In the genomic region with DNA sequence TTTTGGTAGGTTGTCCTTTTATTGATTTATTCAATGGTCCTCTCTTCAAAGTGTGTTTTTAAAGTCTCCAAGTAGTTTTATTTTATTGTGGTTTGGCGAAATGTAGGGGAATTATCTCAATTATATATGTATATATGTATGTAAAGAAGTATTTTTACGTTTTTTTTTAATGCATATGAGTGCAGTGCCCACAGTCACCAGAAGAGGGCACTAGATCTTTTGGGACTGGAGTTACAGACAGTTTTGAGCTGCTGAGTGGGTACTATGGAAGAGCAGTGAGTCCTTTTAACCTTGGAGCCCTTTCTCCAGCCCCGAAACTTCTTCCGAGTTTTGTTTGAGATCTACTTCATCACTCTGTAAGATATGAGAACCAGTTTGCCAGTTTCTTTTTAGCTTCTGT, we compare ENCODE assay signal across 12 mouse cellular contexts. TPM values are rescaled to one million over a fixed set of nuclear protein-coding genes. Genes with fewer than 3 reads are reported as not detected.
DNase-seq lines count a peak whose midpoint lies in the region; ATAC-seq and TF ChIP-seq lines count a peak whose summit lies in the region.
"Had no signal": no experiment of that assay in that cellular context is flagged by ENCODE, and none has a peak within 500 bp of the region (broad histone marks: within the 10 kb centered on the region; RNA-seq: fewer than 3 reads in every experiment).

No protein-coding gene starts in this region.

- no peaks in the 10 kb centered on the region for H3K36me3 ChIP-seq in heart, postnatal 0 days (replicated peaks; ENCODE audit: control insufficient read depth, insufficient read depth, low read length)
- no peaks in the 10 kb centered on the region for H3K36me3 ChIP-seq in ES-E14 (ENCODE audit: control insufficient read depth, insufficient read depth, low read length, poor library complexity, severe bottlenecking)
- H3K36me3 ChIP-seq in liver, embryonic 12.5 days = no peaks in the 10 kb centered on the region
- H3K36me3 ChIP-seq: liver, embryonic 15.5 days had no signal

- H3K27me3 ChIP-seq in heart, postnatal 0 days (ENCODE audit: control insufficient read depth, insufficient read depth, low read length) = no peaks in the 10 kb centered on the region
- H3K27me3 ChIP-seq in liver, embryonic 12.5 days (replicated peaks) = no peaks in the 10 kb centered on the region
- H3K27me3 ChIP-seq: liver, embryonic 15.5 days had no signal

- no peak overlapping the region for H3K4me3 ChIP-seq in heart, postnatal 0 days (ENCODE audit: low read depth, low read length)
- no peak overlapping the region for H3K4me3 ChIP-seq in lung, adult 2 months (replicated peaks; ENCODE audit: extremely low read depth, low read depth, low read length)
- no peak overlapping the region for H3K4me3 ChIP-seq in ES-E14 (ENCODE audit: insufficient read depth in 1 of 2, low read depth in 1 of 2, low read length in 2 of 2, poor library complexity in 1 of 2, severe bottlenecking in 1 of 2)
- H3K4me3 ChIP-seq in liver, embryonic 12.5 days = no peak overlapping the region
- H3K4me3 ChIP-seq: liver, embryonic 15.5 days had no signal

- H3K9me3 ChIP-seq in heart, postnatal 0 days (replicated peaks; ENCODE audit: control insufficient read depth, low read length) = no peaks in the 10 kb centered on the region
- no peaks in the 10 kb centered on the region for H3K9me3 ChIP-seq in ES-E14 (ENCODE audit: control insufficient read depth, insufficient read depth, low read depth, low read length)
- no peaks in the 10 kb centered on the region for H3K9me3 ChIP-seq in liver, embryonic 12.5 days (replicated peaks)
- H3K9me3 ChIP-seq: liver, embryonic 15.5 days had no signal

- no peak for ATAC-seq in heart, postnatal 0 days (ENCODE audit: insufficient read depth, low read depth)
- no peak for ATAC-seq in inflammation-experienced regulatory T-cells, adult 6 months
- no peak for ATAC-seq in liver, embryonic 12.5 days

- H3K9ac ChIP-seq in heart, postnatal 0 days (replicated peaks; ENCODE audit: low read depth, low read length) = no peak overlapping the region
- H3K9ac ChIP-seq in ES-E14 (ENCODE audit: insufficient read depth, low read depth, low read length, poor library complexity, severe bottlenecking) = no peak overlapping the region
- H3K9ac ChIP-seq in liver, embryonic 12.5 days = no peak overlapping the region
- H3K9ac ChIP-seq: liver, embryonic 15.5 days had no signal

- 39% methylated on average over 4 of the region's 4 CpGs for WGBS in heart, postnatal 0 days
- 47% methylated on average over 4 of the region's 4 CpGs for WGBS in lung, adult 2 months
- 30% methylated on average over 4 of the region's 4 CpGs for WGBS in liver, embryonic 12.5 days (ENCODE audit: insufficient replicate concordance)

- no peak for DNase-seq in heart, postnatal 0 days (ENCODE audit: low spot score)
- DNase-seq in heart, adult 8-10 months (ENCODE audit: low spot score) = no peak
- DNase-seq in lung, adult 2 months = peak; percentile 2
- no peak for DNase-seq in lung, postnatal 4 days
- peak; percentile 11 for DNase-seq in ES-E14 (ENCODE audit: low read depth, low spot score)
- peak; percentile 6 to 12 for DNase-seq in kidney, postnatal 4 days
- DNase-seq: right cerebral cortex, adult 18-20 months; thymus, adult 18-20 months had no signal

- no peak for TF ChIP-seq POLR2A in lung, adult 2 months (IDR thresholded peaks at IDR 0.05; ENCODE audit: borderline replicate concordance, extremely low read depth, low read depth, low read length)

- H3K4me2 ChIP-seq in heart, postnatal 0 days (ENCODE audit: low read depth, low read length) = no peak overlapping the region
- no peak overlapping the region for H3K4me2 ChIP-seq in liver, embryonic 12.5 days
- H3K4me2 ChIP-seq: liver, embryonic 15.5 days had no signal

- in situ Hi-C loops in ES-E14 (cut with MboI; ENCODE audit: low sequenced_read_pairs in 2 of 2, unreplicated experiment in 2 of 2) = no loop called here

- no peak overlapping the region for H3K27ac ChIP-seq in heart, postnatal 0 days (ENCODE audit: low read depth)
- no peak overlapping the region for H3K27ac ChIP-seq in ES-E14 (ENCODE audit: insufficient read depth, low read depth, low read length, poor library complexity, severe bottlenecking)
- no peak overlapping the region for H3K27ac ChIP-seq in liver, embryonic 12.5 days
- H3K27ac ChIP-seq: liver, embryonic 15.5 days had no signal

- no peak for TF ChIP-seq EP300 in heart, postnatal 0 days (IDR thresholded peaks at IDR 0.05; ENCODE audit: low read depth)

- peak; percentile 35; the same call in 1 of the 2 replicates for TF ChIP-seq CTCF in heart, postnatal 0 days (IDR thresholded peaks at IDR 0.05; ENCODE audit: low read depth)
- no peak for TF ChIP-seq CTCF in lung, adult 2 months (IDR thresholded peaks at IDR 0.05; ENCODE audit: insufficient read depth, low read length)

- no peaks in the 10 kb centered on the region for H3K4me1 ChIP-seq in heart, postnatal 0 days (ENCODE audit: control insufficient read depth, insufficient read depth)
- no peaks in the 10 kb centered on the region for H3K4me1 ChIP-seq in lung, adult 2 months (ENCODE audit: control insufficient read depth, insufficient read depth, low read length)
- no peaks in the 10 kb centered on the region for H3K4me1 ChIP-seq in ES-E14 (ENCODE audit: control insufficient read depth in 2 of 2, insufficient read depth in 2 of 2, low read length in 2 of 2, poor library complexity in 1 of 2)
- no peaks in the 10 kb centered on the region for H3K4me1 ChIP-seq in liver, embryonic 12.5 days
- H3K4me1 ChIP-seq: liver, embryonic 15.5 days had no signal

TF ChIP-seq in ES-E14, 5 proteins besides CTCF, POLR2A, EP300 and RAD21:
- TF ChIP-seq MAFK (IDR thresholded peaks at IDR 0.05; ENCODE audit: insufficient read depth, low read depth, low read length) (no peak), CHD2 (IDR thresholded peaks at IDR 0.05; ENCODE audit: low read depth, low read length) (no peak), HCFC1 (IDR thresholded peaks at IDR 0.05; ENCODE audit: borderline replicate concordance, insufficient read depth, low read length) (no peak), ZNF384 (IDR thresholded peaks at IDR 0.05; ENCODE audit: low read depth, low read length) (peak; percentile 77), ZC3H11A (IDR thresholded peaks at IDR 0.05; ENCODE audit: borderline replicate concordance, low read depth, low read length) (no peak; the same call in 1 of the 2 replicates)

RNA-seq across cellular contexts. Expression of a gene that starts 59.5 kb away (rescaled TPM):
- total RNA-seq in heart, postnatal 0 days (2014; rRNA removed; ENCODE audit: low replicate concordance) = 3.5 and 12.1 TPM in 2 replicates
- polyA plus RNA-seq in heart, postnatal 0 days (2015; fragmentation: Nextera tagmentation; extraction: Ambion mirVana) = 1.3 and 3.6 TPM in 2 replicates
- total RNA-seq in heart, adult 8-10 months (2022) = not detected
- 0.07 TPM in 1 of 2 replicates, not detected in the other for polyA plus RNA-seq in lung, adult 2 months (2012; rRNA removed)
- total RNA-seq in ES-E14 (2012; rRNA removed) = not detected in 2 replicates
- not detected for polyA plus RNA-seq in inflammation-experienced regulatory T-cells, adult 6 months (2017; shearing (Covaris generic))
- 0.11 and 0.35 TPM in 2 replicates for polyA plus RNA-seq in liver, embryonic 12.5 days (2016; fragmentation: Nextera tagmentation; extraction: Ambion mirVana)
- total RNA-seq: gastrocnemius, adult 18-20 months had no signal

Comparison
In these comparisons a context has a peak if more than half of its experiments do, and no peak if none do; other contexts are left out.
1. DNase-seq: peak in lung, adult 2 months (single experiment), ES-E14 (single experiment) and kidney, postnatal 4 days (2 of 2); none in heart, postnatal 0 days (single experiment), heart, adult 8-10 months (single experiment) and lung, postnatal 4 days (0 of 2).